Mouse (Mus musculus): ENCODE results near the gene Herc4.

Herc4 gene

DNA sequence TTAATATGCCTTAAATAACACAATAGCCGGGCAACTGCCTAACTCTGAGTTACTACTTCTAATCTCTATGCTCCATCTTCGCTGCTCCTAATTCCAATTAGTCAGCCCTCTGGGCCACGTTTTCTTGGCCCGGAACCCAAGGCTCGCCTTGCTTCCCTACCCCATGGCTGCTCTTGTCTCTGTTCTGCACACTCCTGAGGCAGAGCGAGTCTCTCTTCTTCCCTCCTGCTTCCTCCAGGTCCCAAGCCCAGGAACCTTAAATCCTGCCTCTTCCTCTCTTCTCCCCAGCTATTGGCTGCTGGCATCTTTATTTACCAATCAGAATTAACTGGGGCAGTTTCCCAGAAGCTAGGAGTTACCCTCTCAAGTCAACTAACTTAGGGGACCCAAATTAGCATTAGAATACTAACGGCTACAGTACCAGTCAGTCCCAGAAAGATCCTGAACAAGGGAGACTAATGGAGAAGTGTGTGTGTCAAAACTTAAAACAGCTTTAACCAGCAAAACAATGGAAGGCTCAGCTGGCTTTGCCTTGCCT, 122.4 kb downstream of the Herc4 start:
- DNase-seq, result no peak

GRCm38 (mm10) chr10:63367386-63367785, 123.8 kb downstream of the Herc4 start:
- DNase-seq, result no peak

Measured in cerebellum, adult 9-11 months (tissue).